Mouse (Mus musculus) spleen, adult 2 months (tissue): ENCODE data around the gene Sugp1. TPM values are rescaled to one million over a fixed set of nuclear protein-coding genes. Genes with fewer than 3 reads are reported as not detected.

Experiments
- DNase-seq, 2 experiments: peaks; one replicate each; pipeline versions ENCODE4 v3.0.0 to v3.0.0-alpha.2; 2012 to 2021; ENCODE audit warnings: low spot score in 2 of 2, low read depth in 1 of 2
- H3K27ac ChIP-seq: fragments of 200-500 bp; 2 replicates; pipeline ENCODE4 v1.5.1; 2012; ENCODE audit warnings: low read length, inconsistent platforms; ENCODE audit not compliant: insufficient read depth
- H3K27me3 ChIP-seq: fragments of 200-500 bp; 2 replicates; pipeline ENCODE4 v1.6.1; 2012; ENCODE audit warnings: mild to moderate bottlenecking, moderate library complexity, low read length, inconsistent platforms; ENCODE audit not compliant: control insufficient read depth, insufficient read depth
- H3K36me3 ChIP-seq: fragments of 200-500 bp; 2 replicates; pipeline ENCODE4 v1.6.1; 2012; ENCODE audit warnings: mild to moderate bottlenecking, low read length, inconsistent platforms; ENCODE audit not compliant: control insufficient read depth, insufficient read depth
- H3K4me1 ChIP-seq: fragments of 200-500 bp; 2 replicates; pipeline ENCODE4 v1.6.1; 2011; ENCODE audit warnings: inconsistent platforms; ENCODE audit not compliant: control insufficient read depth, insufficient read depth, insufficient read length
- H3K4me3 ChIP-seq: fragments of 200-500 bp; 2 replicates; pipeline ENCODE4 v1.5.1; 2011; ENCODE audit warnings: mild to moderate bottlenecking, inconsistent platforms; ENCODE audit not compliant: insufficient read depth, insufficient read length; ENCODE audit errors: extremely low read depth
- CTCF ChIP-seq: fragments of 200-500 bp; IDR thresholded peaks from 2 replicates; pipeline ENCODE4 v1.5.1; 2011; ENCODE audit warnings: mild to moderate bottlenecking, inconsistent platforms; ENCODE audit not compliant: insufficient read depth, insufficient read length, insufficient replicate concordance; ENCODE audit errors: extremely low read depth
- POLR2A ChIP-seq: fragments of 200-500 bp; IDR thresholded peaks from 2 replicates; pipeline ENCODE4 v1.6.1; 2011; ENCODE audit warnings: low read depth, low read length, inconsistent platforms
- WGBS: fragments of 180-500 bp; shearing (Covaris S2); methylation state at CpG from one replicate; pipeline ENCODE4 v1.1.7; 2018; 5-methylcytosine and 5-hydroxymethylcytosine counted together
- polyA plus RNA-seq: library from polyadenylated mRNA; depleted of rRNA; stranded (reverse); fragments of >200 nt; gene quantifications from 2 replicates; pipeline ENCODE4 v1.2.3, GENCODE M21; 2012

Gene Sugp1
- polyA plus RNA-seq, 1 experiment, result 9.4 TPM

- no peak overlapping the region for H3K4me3 ChIP-seq
- H3K27me3 ChIP-seq, result no peaks in the 10 kb centered on the region
- no peak for TF ChIP-seq CTCF
- no peak for TF ChIP-seq POLR2A
- H3K27ac ChIP-seq, result no peak overlapping the region
- WGBS, result 71% methylated on average over 8 of the region's 8 CpGs
- peaks cover 3% of the 10 kb centered on the region; the same call in 1 of the 2 replicates for H3K4me1 ChIP-seq
- H3K36me3 ChIP-seq, result peaks cover 17% of the 10 kb centered on the region
- no peak for DNase-seq
Observed at GRCm38 (mm10) chr8:70073120-70073519, 30.5 kb downstream of the Sugp1 start.

- peaks cover 3% of the 10 kb centered on the region; the same call in 1 of the 2 replicates for H3K4me1 ChIP-seq
- no peak for DNase-seq
- TF ChIP-seq CTCF (no peak), POLR2A (no peak)
- 10% methylated on average over 1 of the region's 1 CpGs for WGBS
- no peak overlapping the region for H3K4me3 ChIP-seq
- no peaks in the 10 kb centered on the region for H3K27me3 ChIP-seq
- no peak overlapping the region for H3K27ac ChIP-seq
- H3K36me3 ChIP-seq, result peaks cover 17% of the 10 kb centered on the region
Observed at GRCm38 (mm10) chr8:70073682-70074081, 31.1 kb downstream of the Sugp1 start.

- DNase-seq, result no peak
- H3K27ac ChIP-seq, result no peak overlapping the region
- H3K4me1 ChIP-seq, result peaks cover 2% of the 10 kb centered on the region; the same call in 1 of the 2 replicates
- peaks cover 9% of the 10 kb centered on the region for H3K27me3 ChIP-seq
- no peaks in the 10 kb centered on the region for H3K36me3 ChIP-seq
- TF ChIP-seq POLR2A, result no peak
- no peak for TF ChIP-seq CTCF
- WGBS, result 92% methylated on average over 2 of the region's 2 CpGs
- no peak overlapping the region for H3K4me3 ChIP-seq
Observed at GRCm38 (mm10) chr8:70081976-70082375, 39.4 kb downstream of the Sugp1 start.

GRCm38 (mm10) chr8:70083285-70083684 is 40.7 kb downstream of the Sugp1 start, which contains the start of gene Hapln4:
Gene Hapln4, plus strand, starts transcription at chr8:70083457.
- H3K27me3 ChIP-seq, result peaks cover 11% of the 10 kb centered on the region
- 3% methylated on average over 26 of the region's 26 CpGs for WGBS
- H3K4me3 ChIP-seq, result peak within 1 kb of the TSS; percentile 12; the same call in 1 of the 2 replicates

GRCm38 (mm10) chr8:70084191-70085065 is 41.8 kb downstream of the Sugp1 start:
- Histone ChIP-seq H3K4me3 (peak overlapping the region; percentile 12; the same call in 1 of the 2 replicates), H3K36me3 (no peaks in the 10 kb centered on the region), H3K27ac (no peak overlapping the region), H3K27me3 (peaks cover 12% of the 10 kb centered on the region), H3K4me1 (peaks cover 5% of the 10 kb centered on the region; the same call in 1 of the 2 replicates)
- 5% methylated on average over 71 of the region's 71 CpGs for WGBS
- DNase-seq, result no peak
- TF ChIP-seq POLR2A (no peak), CTCF (no peak)

More at GRCm38 (mm10) chr8:70083285-70083684, 40.7 kb downstream of the Sugp1 start, which contains the start of gene Hapln4:
- no peak for DNase-seq
- TF ChIP-seq POLR2A (no peak), CTCF (no peak)
- H3K27ac ChIP-seq, result no peak within 1 kb of the TSS
- peaks cover 5% of the 10 kb centered on the region; the same call in 1 of the 2 replicates for H3K4me1 ChIP-seq
- no peaks in the 10 kb centered on the region for H3K36me3 ChIP-seq

GRCm38 (mm10) chr8:70086151-70086550 is 43.5 kb downstream of the Sugp1 start:
- Histone ChIP-seq H3K4me1 (peaks cover 5% of the 10 kb centered on the region; the same call in 1 of the 2 replicates), H3K4me3 (no peak overlapping the region), H3K27ac (no peak overlapping the region), H3K27me3 (peaks cover 12% of the 10 kb centered on the region), H3K36me3 (no peaks in the 10 kb centered on the region)
- DNase-seq, result no peak
- WGBS, result 41% methylated on average over 1 of the region's 1 CpGs
- TF ChIP-seq POLR2A (no peak), CTCF (no peak)
